Mouse (Mus musculus): Measurements from ENCODE around the gene Mgat4a. TPM values are rescaled to one million over a fixed set of nuclear protein-coding genes. Genes with fewer than 3 reads are reported as not detected.

Gene Mgat4a
- polyA plus RNA-seq, 1 experiment from 2014 or later: 3.8 TPM

GRCm38 (mm10) chr1:37477928-37478327 lies 62.9 kb downstream of the Mgat4a start:
- Histone ChIP-seq H3K4me2 (peak overlapping the region; percentile 51), H3K9me3 (replicated peaks) (no peaks in the 10 kb centered on the region), H3K36me3 (peaks cover 4% of the 10 kb centered on the region; the same call in 1 of the 2 replicates), H3K4me1 (replicated peaks) (peaks cover 19% of the 10 kb centered on the region), H3K27ac (peak overlapping the region; percentile 52), H3K9ac (0 out of 2 replicates have a peak overlapping the region, but pooled peaks have one; percentile 0), H3K27me3 (no peaks in the 10 kb centered on the region), H3K4me3 (peak overlapping the region; percentile 13; the same call in 1 of the 2 replicates)
- 35% methylated on average over 5 of the region's 5 CpGs for WGBS
- ATAC-seq (replicated peaks; ENCODE audit: insufficient number of reproducible peaks, insufficient read depth, low FRiP score, low read depth): 0 out of 2 replicates have a peak, but pooled peaks have one; percentile 22

DNA sequence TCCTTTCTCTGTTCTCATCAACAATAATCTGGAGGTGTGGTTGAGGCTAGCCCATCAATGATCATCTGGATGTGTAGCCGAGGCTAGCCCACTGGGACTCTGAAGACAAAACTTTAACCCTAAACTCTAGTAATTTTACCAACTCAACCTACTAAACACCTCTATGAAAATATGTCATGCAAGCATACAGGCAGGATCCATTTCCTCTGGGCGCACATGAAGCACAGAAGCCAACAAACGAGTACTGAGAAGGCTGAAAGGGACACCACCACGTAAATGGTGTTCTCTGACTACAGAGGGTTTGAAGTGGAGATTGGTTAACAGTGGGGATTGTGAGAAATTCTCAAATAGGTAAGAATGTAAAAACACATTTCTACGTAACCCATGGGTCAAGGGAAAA lies 63.6 kb downstream of the Mgat4a start:
- no peak overlapping the region for H3K9ac ChIP-seq
- 0 out of 2 replicates have a peak overlapping the region, but pooled peaks have one; percentile 52 for H3K27ac ChIP-seq
- no peaks in the 10 kb centered on the region for H3K36me3 ChIP-seq
- no peak overlapping the region for H3K4me3 ChIP-seq
- ATAC-seq (replicated peaks; ENCODE audit: insufficient number of reproducible peaks, insufficient read depth, low FRiP score, low read depth): no peak
- peaks cover 19% of the 10 kb centered on the region for H3K4me1 ChIP-seq (replicated peaks)
- 90% methylated on average over 5 of the region's 5 CpGs for WGBS
- H3K9me3 ChIP-seq (replicated peaks): no peaks in the 10 kb centered on the region
- H3K4me2 ChIP-seq: no peak overlapping the region
- no peaks in the 10 kb centered on the region for H3K27me3 ChIP-seq

GRCm38 (mm10) chr1:37475312-37475711 lies 65.5 kb downstream of the Mgat4a start:
- Histone ChIP-seq H3K36me3 (no peaks in the 10 kb centered on the region), H3K27ac (no peak overlapping the region), H3K27me3 (no peaks in the 10 kb centered on the region), H3K4me3 (no peak overlapping the region), H3K9ac (no peak overlapping the region), H3K4me1 (replicated peaks) (peaks cover 19% of the 10 kb centered on the region), H3K4me2 (no peak overlapping the region), H3K9me3 (replicated peaks) (no peaks in the 10 kb centered on the region)
- 96% methylated on average over 3 of the region's 3 CpGs for WGBS
- no peak for ATAC-seq (replicated peaks; ENCODE audit: insufficient number of reproducible peaks, insufficient read depth, low FRiP score, low read depth)

GRCm38 (mm10) chr1:37474634-37475190 lies 66.1 kb downstream of the Mgat4a start:
- Histone ChIP-seq H3K9ac (no peak overlapping the region), H3K27ac (no peak overlapping the region), H3K4me3 (no peak overlapping the region), H3K4me1 (replicated peaks) (peaks cover 19% of the 10 kb centered on the region), H3K4me2 (no peak overlapping the region), H3K27me3 (no peaks in the 10 kb centered on the region), H3K9me3 (replicated peaks) (no peaks in the 10 kb centered on the region), H3K36me3 (no peaks in the 10 kb centered on the region)
- 80% methylated on average over 6 of the region's 6 CpGs for WGBS
- no peak for ATAC-seq (replicated peaks; ENCODE audit: insufficient number of reproducible peaks, insufficient read depth, low FRiP score, low read depth)

DNA sequence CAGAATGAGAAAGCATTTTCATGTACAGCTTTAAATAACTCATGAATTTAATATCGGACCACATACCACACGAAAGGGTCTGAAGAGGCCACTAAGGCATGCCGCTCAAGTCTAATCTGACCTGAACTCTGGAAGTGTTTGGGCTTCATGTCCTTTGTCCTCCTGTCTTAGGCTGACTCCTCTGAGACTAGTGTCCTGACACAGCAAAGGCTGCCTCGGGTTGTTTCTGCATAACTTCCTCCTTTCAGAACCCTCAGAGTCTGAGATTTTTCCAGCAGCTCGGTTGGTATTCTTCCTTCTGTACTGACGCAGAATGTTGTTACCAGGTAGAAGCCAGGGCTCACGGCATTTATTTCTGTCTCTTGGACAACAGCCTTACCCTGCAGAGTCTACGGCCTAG lies 66.8 kb downstream of the Mgat4a start:
- Histone ChIP-seq H3K9me3 (replicated peaks) (no peaks in the 10 kb centered on the region), H3K9ac (no peak overlapping the region), H3K36me3 (no peaks in the 10 kb centered on the region), H3K4me3 (no peak overlapping the region), H3K4me1 (replicated peaks) (peaks cover 19% of the 10 kb centered on the region), H3K4me2 (no peak overlapping the region), H3K27ac (peak overlapping the region; percentile 11; the same call in 1 of the 2 replicates), H3K27me3 (no peaks in the 10 kb centered on the region)
- 43% methylated on average over 8 of the region's 8 CpGs for WGBS
- no peak for ATAC-seq (replicated peaks; ENCODE audit: insufficient number of reproducible peaks, insufficient read depth, low FRiP score, low read depth)

DNA sequence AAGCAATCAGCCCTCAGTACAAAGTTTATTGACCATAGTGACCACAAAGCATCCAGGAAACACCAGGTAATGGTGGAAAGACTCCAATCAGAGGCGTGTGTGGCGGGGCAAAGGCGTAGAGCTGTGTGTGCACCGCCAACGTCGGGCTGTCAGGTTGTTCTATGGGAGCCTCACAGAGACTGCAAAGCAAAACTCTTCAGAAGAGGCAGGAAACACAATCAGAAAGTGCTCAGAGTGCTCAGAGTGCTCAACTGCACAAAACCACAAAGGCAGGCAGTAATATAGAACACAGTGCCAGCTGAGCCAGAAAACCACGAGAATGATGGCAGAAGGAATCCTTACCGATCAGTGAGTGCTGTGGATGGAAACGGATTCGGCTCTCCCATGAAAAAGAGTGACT lies 67.6 kb downstream of the Mgat4a start:
- Histone ChIP-seq H3K27ac (no peak overlapping the region), H3K4me2 (no peak overlapping the region), H3K9me3 (replicated peaks) (no peaks in the 10 kb centered on the region), H3K9ac (no peak overlapping the region), H3K4me3 (no peak overlapping the region), H3K4me1 (replicated peaks) (peaks cover 11% of the 10 kb centered on the region), H3K36me3 (no peaks in the 10 kb centered on the region), H3K27me3 (no peaks in the 10 kb centered on the region)
- WGBS: 85% methylated on average over 10 of the region's 10 CpGs
- no peak for ATAC-seq (replicated peaks; ENCODE audit: insufficient number of reproducible peaks, insufficient read depth, low FRiP score, low read depth)

GRCm38 (mm10) chr1:37471179-37472148 lies 69.4 kb downstream of the Mgat4a start:
- no peak overlapping the region for H3K27ac ChIP-seq
- H3K9me3 ChIP-seq (replicated peaks): no peaks in the 10 kb centered on the region
- no peak overlapping the region for H3K9ac ChIP-seq
- no peak for ATAC-seq (replicated peaks; ENCODE audit: insufficient number of reproducible peaks, insufficient read depth, low FRiP score, low read depth)
- no peaks in the 10 kb centered on the region for H3K36me3 ChIP-seq
- WGBS: 70% methylated on average over 6 of the region's 6 CpGs
- no peak overlapping the region for H3K4me2 ChIP-seq
- peaks cover 4% of the 10 kb centered on the region for H3K4me1 ChIP-seq (replicated peaks)
- H3K27me3 ChIP-seq: no peaks in the 10 kb centered on the region
- no peak overlapping the region for H3K4me3 ChIP-seq

- Histone ChIP-seq H3K4me1 (replicated peaks) (peaks cover 4% of the 10 kb centered on the region), H3K4me2 (no peak overlapping the region), H3K27ac (no peak overlapping the region), H3K36me3 (no peaks in the 10 kb centered on the region), H3K27me3 (no peaks in the 10 kb centered on the region), H3K4me3 (no peak overlapping the region), H3K9me3 (replicated peaks) (no peaks in the 10 kb centered on the region), H3K9ac (no peak overlapping the region)
- 86% methylated on average over 5 of the region's 5 CpGs for WGBS
- no peak for ATAC-seq (replicated peaks; ENCODE audit: insufficient number of reproducible peaks, insufficient read depth, low FRiP score, low read depth)
These were observed 71.8 kb downstream of the Mgat4a start for GRCm38 (mm10) chr1:37469007-37469406.

GRCm38 (mm10) chr1:37467806-37468205 lies 73.0 kb downstream of the Mgat4a start:
- Histone ChIP-seq H3K27ac (no peak overlapping the region), H3K4me1 (replicated peaks) (no peaks in the 10 kb centered on the region), H3K36me3 (no peaks in the 10 kb centered on the region), H3K9ac (no peak overlapping the region), H3K9me3 (replicated peaks) (no peaks in the 10 kb centered on the region), H3K4me3 (no peak overlapping the region), H3K27me3 (no peaks in the 10 kb centered on the region), H3K4me2 (no peak overlapping the region)
- no peak for ATAC-seq (replicated peaks; ENCODE audit: insufficient number of reproducible peaks, insufficient read depth, low FRiP score, low read depth)
- 85% methylated on average over 4 of the region's 4 CpGs for WGBS

GRCm38 (mm10) chr1:37466322-37466995 lies 74.4 kb downstream of the Mgat4a start:
- Histone ChIP-seq H3K4me2 (no peak overlapping the region), H3K9me3 (replicated peaks) (no peaks in the 10 kb centered on the region), H3K4me1 (replicated peaks) (no peaks in the 10 kb centered on the region), H3K36me3 (no peaks in the 10 kb centered on the region), H3K27ac (no peak overlapping the region), H3K27me3 (no peaks in the 10 kb centered on the region), H3K9ac (no peak overlapping the region), H3K4me3 (no peak overlapping the region)
- WGBS: 88% methylated on average over 3 of the region's 3 CpGs
- ATAC-seq (replicated peaks; ENCODE audit: insufficient number of reproducible peaks, insufficient read depth, low FRiP score, low read depth): no peak

- Histone ChIP-seq H3K4me3 (no peak overlapping the region), H3K9me3 (replicated peaks) (no peaks in the 10 kb centered on the region), H3K9ac (no peak overlapping the region), H3K27ac (no peak overlapping the region), H3K36me3 (no peaks in the 10 kb centered on the region), H3K4me1 (replicated peaks) (no peaks in the 10 kb centered on the region), H3K27me3 (no peaks in the 10 kb centered on the region), H3K4me2 (no peak overlapping the region)
- no peak for ATAC-seq (replicated peaks; ENCODE audit: insufficient number of reproducible peaks, insufficient read depth, low FRiP score, low read depth)
- 72% methylated on average over 10 of the region's 10 CpGs for WGBS
These were observed 75.9 kb downstream of the Mgat4a start for GRCm38 (mm10) chr1:37464878-37465452.

All from heart, embryonic 15.5 days (tissue).